Mouse (Mus musculus) retina, embryonic 14.5 days (tissue): ENCODE data around the gene Fcnb.

Source experiments
- DNase-seq: peaks from one replicate; pipeline ENCODE4 v3.0.0-alpha.2; 2015; ENCODE audit warnings: low spot score

The Fcnb gene

DNA sequence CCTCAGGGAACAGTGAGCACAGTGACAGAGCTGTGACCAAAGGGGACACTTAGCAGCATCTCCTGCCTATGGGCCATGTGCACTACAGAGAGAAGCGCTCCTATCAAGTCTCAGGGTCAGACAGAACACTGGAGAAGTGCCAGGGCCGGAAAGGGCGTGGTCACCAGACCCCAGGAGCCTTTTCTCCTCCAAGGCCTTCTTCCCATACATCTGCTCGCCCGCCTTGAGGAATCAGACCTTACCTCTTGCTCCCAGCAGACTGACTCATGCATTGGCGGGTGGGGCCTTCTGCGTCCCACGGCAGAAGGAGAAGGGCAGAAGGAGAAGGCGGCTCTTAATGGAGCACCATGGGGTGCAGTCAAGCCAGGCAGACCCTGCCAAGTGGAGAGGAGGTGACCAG lies 52.8 kb downstream of the Fcnb start:
- DNase-seq, result no peak
